Mouse (Mus musculus) testis, postnatal 14 days (tissue): ENCODE results near the gene Adcy5.

Source experiments
- DNase-seq: peaks from one replicate; pipeline ENCODE4 v3.0.0; 2021; ENCODE audit warnings: low spot score

The Adcy5 gene

DNA sequence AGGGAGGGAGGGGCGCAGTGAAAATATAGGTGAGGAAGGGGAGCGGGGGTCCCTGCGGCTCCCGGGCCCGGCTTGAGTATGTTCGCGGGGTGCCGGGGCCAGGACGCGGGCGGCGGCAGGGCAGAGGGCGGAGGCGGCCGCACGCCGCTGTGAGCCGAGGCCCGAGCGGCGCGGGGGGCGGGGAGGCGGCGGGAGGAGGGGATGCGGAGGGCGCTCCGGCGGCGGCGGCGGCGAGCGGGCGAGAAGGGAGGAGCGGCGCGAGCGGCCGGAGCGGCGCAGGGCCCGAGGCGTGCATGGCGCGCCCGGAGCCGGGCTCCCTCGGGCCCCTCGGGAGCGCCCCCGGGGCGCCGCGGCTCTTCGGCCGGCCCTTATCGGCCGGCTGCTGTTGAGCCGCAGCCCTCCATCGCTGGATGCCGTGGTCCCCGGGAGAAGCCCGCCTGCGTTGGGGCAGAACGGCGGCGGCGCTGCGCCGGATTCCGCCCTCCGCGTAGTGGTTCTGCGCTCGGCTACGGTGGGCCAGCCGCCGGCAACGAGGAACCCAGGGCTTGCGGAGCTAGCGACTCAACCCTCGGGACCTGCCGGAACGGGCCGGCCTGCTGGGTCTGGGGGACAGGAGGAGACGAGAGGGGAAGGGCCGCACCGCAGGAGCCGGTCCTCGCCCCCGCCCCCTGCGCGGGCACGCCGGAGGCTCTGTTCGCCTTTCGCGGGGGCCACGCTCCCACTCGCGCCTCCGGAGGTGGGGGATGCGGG, at the start of gene Adcy5:
Gene Adcy5 (plus strand): TSS at position 237 of the 750 bp plus-strand sequence.
- DNase-seq: peak; percentile 36

DNA sequence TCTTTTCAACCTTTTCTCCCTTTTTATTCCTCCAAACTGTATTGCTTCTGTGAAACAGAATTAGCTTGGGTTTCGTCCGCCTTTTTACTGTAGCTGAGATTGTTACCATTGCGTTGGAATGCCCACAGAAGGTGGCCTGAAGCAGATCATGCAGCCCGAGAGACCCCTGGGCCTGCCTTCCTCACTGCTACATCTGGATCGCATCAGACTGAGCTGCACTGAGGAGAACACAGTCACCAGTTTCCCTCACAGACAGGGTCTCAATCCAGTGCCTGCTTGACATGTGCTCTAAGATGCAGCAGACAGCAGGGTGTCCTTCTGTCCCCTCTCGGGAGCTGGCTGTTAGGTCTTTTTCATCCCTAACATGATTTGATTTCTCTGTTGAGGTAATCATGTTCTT, 46.7 kb upstream of the Adcy5 start:
- DNase-seq: no peak

GRCm38 (mm10) chr16:35109156-35109555, 45.5 kb upstream of the Adcy5 start:
- DNase-seq: no peak

- DNase-seq: no peak
Observed at GRCm38 (mm10) chr16:35109656-35110291, 44.9 kb upstream of the Adcy5 start.

DNA sequence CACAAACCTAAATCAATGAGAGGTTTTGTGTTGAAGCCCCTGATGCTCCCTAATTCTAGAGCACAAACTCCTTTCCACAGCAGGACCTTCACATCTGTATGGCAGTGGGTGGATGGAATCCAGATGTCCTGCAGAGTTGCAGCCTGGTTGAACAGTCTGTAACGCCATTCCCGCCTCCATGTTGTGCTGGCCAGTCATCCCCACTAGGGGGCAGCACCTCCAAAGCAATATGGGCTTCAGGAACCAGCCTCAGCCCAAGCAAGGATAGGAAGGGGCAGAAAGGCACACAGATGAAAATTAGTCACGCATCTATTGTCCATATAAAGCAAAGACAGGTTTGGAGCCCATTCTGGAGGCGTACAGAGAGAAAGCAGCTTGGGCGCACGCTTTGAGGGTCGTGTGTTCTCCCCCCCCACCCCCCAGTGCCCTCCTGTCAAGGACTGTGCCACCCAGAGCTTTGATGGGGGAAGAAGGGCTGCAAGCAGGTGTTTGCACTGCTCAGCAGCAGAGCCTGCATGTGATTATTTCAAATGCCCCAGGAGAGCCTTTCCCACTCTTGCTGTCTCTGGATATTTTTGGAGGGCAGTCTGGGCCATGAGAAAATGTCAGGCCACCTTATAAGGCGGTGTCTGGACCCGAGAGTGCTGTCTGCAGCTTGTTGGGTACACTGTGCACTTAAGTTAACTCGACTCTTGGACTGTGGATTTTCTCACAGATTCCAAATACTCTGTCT, 44.1 kb upstream of the Adcy5 start:
- peak; percentile 64 for DNase-seq

DNA sequence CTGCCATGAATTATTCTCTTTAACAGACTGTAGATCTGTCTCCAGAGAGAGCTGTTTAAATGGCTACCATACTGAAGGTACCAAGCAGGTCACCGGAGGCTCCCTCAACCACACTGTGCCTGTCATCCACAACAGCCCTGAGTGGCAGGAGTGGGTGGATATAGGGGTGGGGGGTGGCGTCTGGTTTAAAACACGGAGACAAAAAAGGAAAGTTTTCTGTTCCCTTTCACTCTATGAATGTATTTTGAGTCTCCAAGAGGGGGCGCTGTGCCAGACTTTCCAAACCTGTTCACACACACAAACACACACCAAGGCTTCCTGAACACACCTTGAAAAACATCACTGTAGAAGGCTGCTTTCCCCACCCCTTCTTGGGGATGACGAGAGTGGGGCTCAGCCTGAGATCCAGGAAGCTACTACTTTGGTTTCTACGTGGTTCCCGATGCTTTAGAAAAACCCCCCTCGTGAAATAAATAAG, 43.5 kb upstream of the Adcy5 start:
- no peak for DNase-seq

GRCm38 (mm10) chr16:35113496-35113895, 41.2 kb upstream of the Adcy5 start:
- no peak for DNase-seq

GRCm38 (mm10) chr16:35116328-35116956, 38.2 kb upstream of the Adcy5 start:
- no peak for DNase-seq

DNA sequence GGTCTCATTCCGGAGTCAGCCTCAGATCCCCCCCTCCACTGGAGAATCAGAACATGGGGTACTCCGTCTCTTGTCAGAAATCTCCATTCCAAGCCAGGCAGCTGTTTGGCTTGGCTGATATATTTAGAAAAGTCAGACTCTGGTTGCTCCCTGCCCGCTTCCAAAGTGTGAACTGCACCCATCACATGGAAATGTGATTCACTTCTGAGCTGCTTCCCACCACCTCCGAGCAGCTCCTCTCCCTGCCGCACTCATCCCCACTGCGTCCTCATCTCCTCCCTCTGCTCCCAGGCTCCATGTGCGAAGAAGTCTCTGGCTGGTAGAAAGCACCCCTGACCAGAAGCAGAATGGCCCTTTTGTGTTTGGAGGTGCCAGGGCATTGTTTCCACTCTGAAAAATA, 37.2 kb upstream of the Adcy5 start:
- DNase-seq: no peak

- DNase-seq: no peak
Observed at GRCm38 (mm10) chr16:35120603-35121002, 34.1 kb upstream of the Adcy5 start.

- peak; percentile 63 for DNase-seq
Observed at GRCm38 (mm10) chr16:35127270-35127669, 27.4 kb upstream of the Adcy5 start.

DNA sequence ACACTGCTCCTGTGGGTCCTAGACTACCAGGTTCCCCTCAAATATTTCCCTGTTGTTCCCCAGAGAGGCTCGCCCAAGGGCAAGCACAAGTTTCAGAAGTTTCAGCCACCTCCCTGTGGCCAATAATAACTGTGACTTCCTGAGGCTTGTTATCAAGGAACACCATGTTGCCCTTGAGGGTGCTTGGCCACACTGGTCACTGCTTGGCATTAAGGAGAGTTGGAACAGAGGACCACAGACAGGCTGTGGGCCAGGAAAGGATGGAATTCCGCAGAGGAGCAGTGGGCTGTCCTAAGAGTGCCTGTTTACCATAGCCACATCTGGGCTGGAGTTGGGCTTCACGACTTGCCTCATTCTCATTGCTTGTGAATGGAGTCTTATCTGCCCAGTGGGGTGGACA, 24.5 kb upstream of the Adcy5 start:
- no peak for DNase-seq

GRCm38 (mm10) chr16:35139416-35139815, 15.3 kb upstream of the Adcy5 start:
- DNase-seq: no peak

DNA sequence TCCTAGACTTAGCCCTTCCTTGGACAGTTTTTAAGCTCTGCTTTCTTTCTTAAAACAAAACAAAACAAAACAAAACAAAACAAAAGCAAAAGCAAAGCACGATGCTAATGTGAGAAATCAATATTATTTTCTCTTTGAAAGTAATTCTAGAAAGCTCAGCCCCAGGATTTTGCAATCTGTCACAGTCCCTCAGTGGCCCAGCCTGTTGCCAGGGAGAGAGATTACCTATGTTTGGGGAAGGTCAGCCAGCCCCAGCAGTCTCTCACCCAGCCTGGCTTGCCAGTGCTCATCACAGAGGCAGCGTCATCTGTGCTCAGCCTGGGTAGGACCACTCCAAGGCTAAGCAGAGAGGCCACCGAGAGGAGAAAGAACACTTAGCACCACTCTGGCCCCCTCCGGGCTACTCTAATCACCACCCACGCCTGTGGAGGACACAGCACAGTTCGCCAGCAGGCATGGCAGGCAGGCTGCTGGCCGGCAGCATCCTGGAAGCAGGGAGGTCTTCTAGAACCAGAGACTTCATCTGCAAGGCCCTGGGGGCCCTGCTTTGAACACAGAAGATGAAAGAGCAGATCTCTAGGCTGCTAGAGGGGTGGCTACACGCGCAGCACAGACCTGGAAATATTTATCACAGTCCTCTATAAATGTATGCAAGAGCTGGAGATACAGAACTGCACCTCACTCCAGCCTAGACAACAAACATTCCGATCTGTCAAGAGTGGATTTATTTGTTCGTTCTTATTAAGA, 14.6 kb upstream of the Adcy5 start:
- peak; percentile 32 for DNase-seq

- DNase-seq: no peak
Observed at GRCm38 (mm10) chr16:35140620-35140975, 14.1 kb upstream of the Adcy5 start.

DNA sequence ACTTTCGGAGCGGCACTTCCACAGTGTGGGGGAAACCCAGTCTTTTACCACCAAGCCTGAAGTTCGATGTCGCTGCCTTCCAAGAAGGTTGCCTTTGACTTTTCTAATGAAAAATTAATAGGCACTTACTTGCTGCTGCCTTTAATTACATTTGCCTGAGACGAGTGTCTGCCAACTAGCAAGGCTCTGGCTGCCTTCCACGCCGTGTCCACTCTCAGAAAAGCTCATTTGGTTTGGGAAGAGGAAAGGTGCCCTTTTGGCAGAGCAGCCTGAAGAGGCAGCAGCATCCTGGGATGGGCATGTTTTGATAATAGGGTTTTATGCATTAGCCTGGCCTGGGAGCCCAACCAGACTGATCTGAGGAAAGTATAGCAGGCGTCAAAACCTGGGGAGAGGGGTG, 12.8 kb upstream of the Adcy5 start:
- DNase-seq: no peak

DNA sequence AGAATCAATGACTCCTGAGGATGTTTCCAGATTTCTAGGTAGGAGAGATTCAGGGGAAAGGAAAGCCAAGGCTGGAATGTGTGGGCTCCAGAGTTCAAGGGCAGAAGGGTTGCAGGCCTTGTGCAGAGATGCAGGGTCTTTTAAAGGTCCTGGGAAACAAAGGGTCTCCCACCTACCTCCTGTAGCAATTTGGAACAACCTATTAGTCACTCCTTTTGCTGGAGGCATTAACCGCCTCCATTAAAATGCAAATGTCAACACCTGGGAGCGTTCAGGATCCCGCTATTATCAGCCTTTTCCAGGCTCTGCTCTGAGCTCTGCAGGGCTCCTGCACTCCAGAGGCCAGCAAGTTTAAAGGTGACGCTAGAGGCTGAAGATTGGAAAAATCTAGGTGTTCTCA, 8.5 kb upstream of the Adcy5 start:
- no peak for DNase-seq

DNA sequence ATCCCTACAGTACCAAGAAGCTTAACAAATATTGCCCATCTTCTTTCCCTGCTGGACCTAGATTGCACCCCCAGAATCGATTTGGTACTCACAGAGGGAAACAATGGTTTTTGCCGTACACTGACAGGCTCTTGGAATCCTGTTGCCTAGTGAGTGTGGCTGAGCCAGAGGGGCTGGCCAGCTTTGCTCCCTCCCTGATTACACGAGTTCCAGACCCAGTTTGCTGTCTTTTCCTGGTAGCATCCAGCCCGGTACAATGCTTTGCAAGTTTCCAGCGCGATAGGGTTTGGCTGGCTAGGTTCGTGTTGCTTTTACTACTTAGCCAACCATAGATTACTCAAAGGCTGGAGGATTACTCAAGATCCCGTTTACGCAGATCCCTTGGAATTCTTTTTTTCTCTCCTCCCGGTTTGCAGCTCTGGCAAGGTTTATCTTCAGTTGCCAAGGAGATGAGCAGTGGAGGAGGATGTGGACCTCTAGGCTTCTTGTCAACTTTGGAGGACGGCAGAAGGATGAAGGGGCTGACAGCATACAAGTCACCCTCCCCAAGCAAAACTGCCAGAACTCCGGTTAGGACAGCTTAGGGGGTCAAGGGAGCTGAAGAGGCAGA, 1.4 kb upstream of the Adcy5 start:
- DNase-seq: no peak

- no peak for DNase-seq
Observed at GRCm38 (mm10) chr16:35154245-35154640, 434 bp upstream of the Adcy5 start.

- peak; percentile 36 for DNase-seq
Observed at GRCm38 (mm10) chr16:35155391-35156305, 971 bp downstream of the Adcy5 start.
